Mouse (Mus musculus) right cerebral cortex, postnatal 36 days (tissue): ENCODE measurements around the gene Trappc13.
"Not testable (repeated sequence)": the region's sequence is repeated elsewhere in the genome, so short reads cannot be mapped to it uniquely, and the experiment has no call there.

Experiments used
- DNase-seq, 2 experiments: peaks; one replicate each; pipeline ENCODE4 v3.0.0; 2022; ENCODE audit warnings: low spot score in 2 of 2, mixed read lengths in 1 of 2

Trappc13 gene

GRCm38 (mm10) chr13:104177796-104178649 is at the start of gene Trappc13:
TSS of gene Trappc13 (minus strand) at chr13:104178469.
- peak; percentile 21 to 85 for DNase-seq

- no peak for DNase-seq
Observed at GRCm38 (mm10) chr13:104227478-104227877, 49.2 kb upstream of the Trappc13 start.

GRCm38 (mm10) chr13:104204313-104204712 is 26.0 kb upstream of the Trappc13 start:
- no peak for DNase-seq

- DNase-seq, result not testable (repeated sequence)
Observed at GRCm38 (mm10) chr13:104195891-104196290, 17.6 kb upstream of the Trappc13 start.

GRCm38 (mm10) chr13:104187357-104187756 is 9.1 kb upstream of the Trappc13 start:
- no peak for DNase-seq

GRCm38 (mm10) chr13:104179176-104179888 is 1.1 kb upstream of the Trappc13 start:
- no peak for DNase-seq

GRCm38 (mm10) chr13:104178650-104179121 is 417 bp upstream of the Trappc13 start, which contains the start of gene Trim23:
TSS of gene Trim23 (plus strand) at chr13:104178797.
- DNase-seq, result peak; percentile 96 to 97

GRCm38 (mm10) chr13:104176874-104177273 is 1.4 kb downstream of the Trappc13 start:
- DNase-seq, result no peak

- no peak for DNase-seq
Observed at GRCm38 (mm10) chr13:104172498-104172897, 5.8 kb downstream of the Trappc13 start.

GRCm38 (mm10) chr13:104171711-104172110 is 6.6 kb downstream of the Trappc13 start:
- DNase-seq, result no peak

GRCm38 (mm10) chr13:104155686-104156085 is 22.6 kb downstream of the Trappc13 start:
- no peak for DNase-seq

- DNase-seq, result no peak
Observed at GRCm38 (mm10) chr13:104155106-104155505, 23.2 kb downstream of the Trappc13 start.

GRCm38 (mm10) chr13:104154180-104154579 is 24.1 kb downstream of the Trappc13 start:
- DNase-seq, result no peak

GRCm38 (mm10) chr13:104145646-104146045 is 32.6 kb downstream of the Trappc13 start:
- no peak for DNase-seq

GRCm38 (mm10) chr13:104144871-104145270 is 33.4 kb downstream of the Trappc13 start:
- no peak for DNase-seq

- peak; percentile 71 to 76 for DNase-seq
Observed at GRCm38 (mm10) chr13:104139369-104140209, 38.7 kb downstream of the Trappc13 start.

- DNase-seq, result no peak
Observed at GRCm38 (mm10) chr13:104134510-104135085, 43.7 kb downstream of the Trappc13 start.

- DNase-seq, result no peak
Observed at GRCm38 (mm10) chr13:104132561-104132960, 45.7 kb downstream of the Trappc13 start.

- no peak for DNase-seq
Observed at GRCm38 (mm10) chr13:104123662-104124381, 54.4 kb downstream of the Trappc13 start.

- no peak for DNase-seq
Observed at GRCm38 (mm10) chr13:104122078-104122840, 56.0 kb downstream of the Trappc13 start.
